Mouse (Mus musculus) A20 (cell line): ENCODE measurements around the gene Tgif2.
A peak's percentile ranks its signal among the peaks of the same experiment; 100 is the strongest.
"Not testable (repeated sequence)": the region's sequence is repeated elsewhere in the genome, so short reads cannot be mapped to it uniquely, and the experiment has no call there.

Experiments used
- DNase-seq: peaks from one replicate; pipeline ENCODE4 v3.0.0-alpha.2; 2011; ENCODE audit warnings: low read depth, low spot score

The Tgif2 gene

GRCm38 (mm10) chr2:156843331-156843730 lies 3.5 kb downstream of the Tgif2 start:
- DNase-seq: no peak

- no peak for DNase-seq
Measured at GRCm38 (mm10) chr2:156844715-156845114, 4.9 kb downstream of the Tgif2 start.

- DNase-seq: no peak
Measured at GRCm38 (mm10) chr2:156847653-156848052, 7.8 kb downstream of the Tgif2 start.

GRCm38 (mm10) chr2:156848526-156849182 lies 8.8 kb downstream of the Tgif2 start:
- no peak for DNase-seq

GRCm38 (mm10) chr2:156850505-156850904 lies 10.7 kb downstream of the Tgif2 start:
- no peak for DNase-seq

DNA sequence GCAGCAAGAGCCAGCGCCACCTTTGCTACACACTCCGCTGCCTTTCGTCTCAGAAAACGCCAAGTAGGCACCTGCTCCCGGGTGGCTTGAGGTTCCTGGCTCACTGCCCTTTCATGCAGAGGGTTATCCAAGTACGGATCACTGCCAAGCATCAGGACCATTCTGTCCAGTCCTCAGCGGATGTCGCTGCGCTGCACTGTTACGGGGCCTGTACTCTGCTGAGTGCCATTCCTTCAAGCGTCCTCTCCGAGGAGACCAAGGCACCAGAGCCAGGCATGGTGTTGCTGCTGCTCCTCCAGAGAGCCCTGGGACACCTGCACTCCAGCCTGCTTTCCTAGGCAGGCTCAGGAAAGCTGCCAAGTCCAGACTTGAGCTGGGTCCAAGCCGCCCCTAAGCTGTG lies 13.8 kb downstream of the Tgif2 start:
- DNase-seq: not testable (repeated sequence)

GRCm38 (mm10) chr2:156853999-156854771 lies 14.4 kb downstream of the Tgif2 start:
- not testable (repeated sequence) for DNase-seq

GRCm38 (mm10) chr2:156856311-156856710 lies 16.5 kb downstream of the Tgif2 start:
- no peak for DNase-seq

DNA sequence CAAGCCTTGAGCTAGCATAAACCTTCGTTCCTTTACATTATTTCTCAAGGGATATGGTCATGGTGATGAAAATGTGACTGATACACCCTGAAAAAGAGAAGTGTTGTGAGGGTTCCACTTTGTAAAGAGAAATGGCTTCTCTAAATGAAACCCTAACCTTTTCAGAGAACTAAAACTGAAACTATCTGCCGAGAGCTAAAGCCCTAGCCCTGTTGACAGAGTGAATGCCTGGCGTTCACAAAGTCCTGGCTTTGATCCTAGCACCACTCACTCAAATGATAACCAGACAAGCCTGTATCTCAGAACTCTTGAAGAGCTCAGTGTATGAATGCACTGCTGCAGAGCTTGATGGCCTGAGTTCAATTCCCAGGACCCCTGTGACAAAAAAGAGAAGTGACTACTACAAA lies 17.6 kb downstream of the Tgif2 start:
- peak; percentile 82 for DNase-seq

DNA sequence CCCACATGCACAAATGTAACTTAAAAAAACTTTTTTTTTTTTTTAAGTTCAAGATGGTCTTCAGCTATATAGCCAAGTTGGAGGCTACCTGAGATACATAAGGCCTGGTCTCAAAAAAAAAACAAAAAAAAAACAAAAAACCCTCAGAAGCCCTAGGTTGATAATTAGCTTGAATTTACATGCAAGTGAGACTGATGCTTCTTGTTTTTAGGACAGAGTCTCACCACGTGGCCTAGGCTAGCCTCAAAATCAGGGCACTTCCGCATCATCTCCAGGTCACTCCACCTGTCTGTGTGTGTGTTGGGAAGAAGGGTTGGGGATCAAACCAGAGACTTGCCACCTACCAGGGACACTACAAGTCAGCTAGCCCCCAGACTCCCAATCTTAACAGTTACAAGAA lies 18.0 kb downstream of the Tgif2 start, which contains the start of gene 4930518I15Rik:
Gene 4930518I15Rik, minus strand, starts transcription at position 112 of the 400 bp plus-strand sequence.
- no peak for DNase-seq

DNA sequence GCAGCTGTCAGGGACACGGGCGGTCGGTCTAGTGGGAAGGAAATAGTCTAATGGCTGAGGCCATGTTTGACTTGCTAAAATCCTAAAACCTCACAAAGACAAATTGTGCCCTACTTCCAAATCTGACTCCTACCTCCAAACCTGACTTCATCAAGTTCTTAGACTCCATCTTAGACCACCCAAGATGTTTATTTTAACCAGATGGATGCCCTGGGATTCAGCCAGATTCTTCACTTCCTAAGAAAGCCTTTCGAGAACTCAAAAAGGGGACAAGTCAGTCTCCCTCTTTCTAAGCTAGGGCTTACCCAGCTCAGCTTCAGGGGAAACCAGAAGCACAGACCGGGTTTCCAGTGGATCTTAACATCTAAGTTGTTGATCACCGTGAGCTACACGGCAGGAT lies 18.9 kb downstream of the Tgif2 start:
- no peak for DNase-seq

DNA sequence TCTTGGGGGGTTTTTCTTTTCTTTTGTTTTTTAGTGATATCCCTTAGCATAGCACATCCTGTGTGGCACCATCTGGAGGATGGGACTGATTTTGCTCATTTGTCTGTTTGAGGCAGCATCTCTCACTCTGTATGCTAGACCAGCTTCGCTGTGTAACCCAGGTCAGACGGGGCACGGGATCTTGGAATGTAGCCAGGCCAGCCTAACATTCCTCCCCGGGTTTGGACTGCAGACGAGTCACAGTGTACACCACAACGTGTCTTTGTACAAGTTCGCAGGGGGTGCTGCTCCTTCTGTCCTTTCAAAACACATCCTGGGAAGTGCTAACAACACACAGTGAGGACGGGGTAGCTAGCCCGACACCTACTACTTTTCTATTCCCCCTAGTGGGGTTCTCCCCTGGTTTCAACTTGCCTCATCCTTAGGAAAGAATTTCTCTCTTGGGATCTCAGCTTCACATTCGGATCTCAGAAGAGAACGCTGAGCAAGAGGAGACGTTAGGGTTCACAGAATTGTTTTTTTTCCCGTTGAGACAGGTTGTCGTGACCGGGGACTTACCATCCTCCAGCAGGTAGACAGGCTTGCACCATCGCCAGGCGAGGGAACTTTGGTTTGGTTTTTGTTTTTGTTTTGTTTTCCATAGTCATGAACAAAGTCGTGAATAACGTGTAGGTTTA lies 22.4 kb downstream of the Tgif2 start:
- DNase-seq: peak; percentile 73

DNA sequence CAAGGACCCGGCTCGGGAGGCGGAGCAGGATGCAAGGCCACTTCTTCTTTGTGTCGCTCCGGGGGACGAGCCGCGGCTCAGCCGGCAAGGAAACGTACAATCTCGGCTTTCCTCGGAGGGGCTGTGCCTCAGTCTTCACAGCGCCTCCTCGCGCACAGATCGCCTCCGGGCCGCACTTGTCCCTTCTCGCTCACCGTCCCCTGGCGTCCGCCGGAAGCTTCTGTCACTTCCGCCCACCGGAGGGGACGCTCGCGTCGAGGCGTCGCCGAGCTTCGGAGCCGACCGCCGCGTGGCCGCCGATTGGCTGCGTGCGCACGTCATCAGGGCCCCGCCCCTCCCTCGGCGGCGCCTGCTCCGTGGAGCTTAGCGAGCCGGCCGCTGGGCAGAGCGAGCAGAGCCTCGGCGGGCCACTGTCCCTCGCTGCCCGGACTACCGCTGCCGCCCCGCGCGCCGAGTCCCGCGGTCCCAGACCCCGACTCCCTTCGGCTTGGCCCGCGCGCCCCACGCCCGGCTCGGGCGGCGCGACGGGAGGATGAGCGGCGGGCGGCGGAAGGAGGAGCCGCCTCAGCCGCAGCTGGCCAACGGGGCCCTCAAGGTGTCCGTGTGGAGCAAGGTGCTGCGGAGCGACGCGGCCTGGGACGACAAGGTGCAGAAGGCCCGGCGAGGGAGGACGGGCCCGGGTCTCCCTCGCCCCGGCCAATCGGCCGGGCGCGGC lies 23.1 kb downstream of the Tgif2 start, which contains the start of gene Rab5if:
Gene Rab5if, plus strand, starts transcription at position 357 of the 715 bp plus-strand sequence.
- DNase-seq: peak; percentile 99

GRCm38 (mm10) chr2:156863487-156864160 lies 23.8 kb downstream of the Tgif2 start:
- peak; percentile 64 for DNase-seq

DNA sequence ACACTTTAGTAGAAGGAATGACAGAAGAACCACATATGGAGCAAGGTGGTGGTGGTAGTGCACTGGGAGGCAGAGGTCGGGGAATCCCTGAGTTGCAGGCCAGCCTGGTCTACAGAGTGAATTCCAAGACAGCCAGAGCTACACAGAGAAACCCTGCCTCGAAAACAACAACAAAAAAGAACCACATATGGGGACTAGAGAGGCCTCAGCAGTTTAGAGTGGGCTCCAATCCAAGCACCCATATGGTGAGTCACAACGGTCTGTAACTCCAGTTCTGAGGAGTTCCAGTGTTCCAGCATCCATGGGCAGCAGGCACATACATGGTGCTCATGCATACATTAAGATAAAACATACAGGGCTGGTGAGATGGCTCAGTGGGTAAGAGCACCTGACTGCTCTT lies 24.7 kb downstream of the Tgif2 start:
- DNase-seq: no peak

DNA sequence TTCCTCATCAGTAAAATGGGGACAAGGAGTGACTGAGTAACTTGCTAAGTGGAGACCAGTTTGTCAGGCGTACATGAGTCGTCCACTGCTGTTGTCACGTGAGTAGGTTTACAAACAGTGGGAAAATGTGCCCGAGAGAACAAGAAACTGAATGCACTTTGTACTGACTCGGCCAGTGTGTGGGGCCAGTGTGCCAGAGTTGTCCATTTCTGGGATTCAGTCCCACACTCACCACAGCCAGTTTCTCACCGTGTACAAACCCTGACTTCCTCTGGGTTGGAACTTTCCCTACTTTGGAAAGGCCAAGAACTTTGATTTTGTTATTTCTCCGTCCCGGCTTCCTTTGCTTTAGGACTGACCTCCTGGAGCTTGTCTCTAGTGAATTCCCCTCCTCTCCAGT lies 29.2 kb downstream of the Tgif2 start:
- no peak for DNase-seq

GRCm38 (mm10) chr2:156869554-156869953 lies 29.7 kb downstream of the Tgif2 start:
- no peak for DNase-seq

- DNase-seq: no peak
Measured at GRCm38 (mm10) chr2:156870519-156870918, 30.7 kb downstream of the Tgif2 start.

GRCm38 (mm10) chr2:156873629-156874028 lies 33.8 kb downstream of the Tgif2 start:
- DNase-seq: peak; percentile 63

DNA sequence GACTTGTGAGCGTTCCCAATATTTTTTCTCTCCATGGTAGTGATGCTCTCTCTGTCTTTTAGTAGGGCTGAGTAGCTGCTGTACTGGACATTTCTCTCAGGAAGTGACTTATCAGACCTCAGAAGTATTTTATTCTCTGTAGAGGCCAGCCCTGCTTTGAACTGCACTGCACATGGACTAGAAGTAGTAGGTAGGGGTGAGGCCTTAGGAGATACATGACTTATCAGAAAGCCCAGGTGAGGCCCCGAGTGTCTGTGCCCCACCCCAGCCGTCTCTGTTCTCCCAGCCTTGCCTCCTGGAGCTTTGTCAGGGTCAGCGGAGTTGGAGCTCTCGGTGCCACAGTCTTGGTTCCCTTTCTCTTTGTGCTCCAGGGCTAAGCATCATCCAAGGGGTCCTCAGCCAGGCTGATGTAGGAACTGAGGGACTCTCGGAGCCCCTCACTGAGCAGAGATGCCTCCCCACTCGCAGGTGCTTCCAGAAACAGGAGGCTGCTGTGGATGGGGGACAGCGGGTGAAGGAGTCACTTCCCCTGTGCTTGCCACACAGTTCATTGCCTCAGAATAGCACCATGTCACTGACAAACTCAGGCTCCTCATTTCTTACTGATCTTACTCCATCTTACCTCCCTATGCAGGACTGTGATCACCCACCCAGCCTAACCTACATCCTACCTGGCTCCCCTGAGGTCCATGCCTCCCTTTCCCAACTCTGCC lies 34.4 kb downstream of the Tgif2 start:
- no peak for DNase-seq
